ENCODE assay signal across 7 mouse cellular contexts in the genomic region with DNA sequence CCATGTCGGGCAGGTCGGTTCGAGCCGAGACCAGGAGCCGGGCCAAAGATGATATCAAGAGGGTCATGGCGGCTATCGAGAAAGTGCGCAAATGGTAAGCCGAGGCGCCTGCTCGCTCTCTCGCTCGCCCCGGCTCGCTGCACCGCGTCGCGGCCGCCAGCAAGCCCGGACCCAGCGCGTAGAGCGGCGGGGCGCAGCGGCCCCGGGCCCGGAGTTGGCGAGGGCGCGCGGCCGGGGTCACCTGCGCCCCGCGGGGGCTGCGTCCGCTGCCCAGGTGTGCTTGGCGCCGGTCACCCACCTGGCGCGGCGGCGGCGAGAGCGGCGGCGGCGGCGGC. TPM values are rescaled to one million over a fixed set of nuclear protein-coding genes. Genes with fewer than 3 reads are reported as not detected.
DNase-seq lines count a peak whose midpoint lies in the region; ATAC-seq and TF ChIP-seq lines count a peak whose summit lies in the region.

No protein-coding gene starts in this region.

- peak overlapping the region; percentile 99 for H3K4me3 ChIP-seq in spleen, adult 2 months (ENCODE audit: extremely low read depth, insufficient read depth, insufficient read length)
- H3K4me3 ChIP-seq in forebrain, embryonic 12.5 days (replicated peaks), result peak overlapping the region; percentile 98
- H3K4me3 ChIP-seq in liver, embryonic 12.5 days, result peak overlapping the region; percentile 96
- H3K4me3 ChIP-seq in stomach, postnatal 0 days (ENCODE audit: low read depth, low read length), result peak overlapping the region; percentile 88

- TF ChIP-seq POLR2A in spleen, adult 2 months (IDR thresholded peaks at IDR 0.05; ENCODE audit: low read depth, low read length), result no peak

- WGBS in spleen, adult 2 months, result under 1% methylated on average over 46 of the region's 51 CpGs
- WGBS in forebrain, embryonic 12.5 days, result under 1% methylated on average over 43 of the region's 51 CpGs
- under 1% methylated on average over 47 of the region's 51 CpGs for WGBS in liver, embryonic 12.5 days (ENCODE audit: insufficient replicate concordance)
- 0% methylated on average over 37 of the region's 51 CpGs for WGBS in stomach, postnatal 0 days

- no peaks in the 10 kb centered on the region for H3K27me3 ChIP-seq in spleen, adult 2 months (ENCODE audit: control insufficient read depth, insufficient read depth, low read length)
- no peaks in the 10 kb centered on the region for H3K27me3 ChIP-seq in forebrain, embryonic 12.5 days
- no peaks in the 10 kb centered on the region for H3K27me3 ChIP-seq in liver, embryonic 12.5 days (replicated peaks)
- no peaks in the 10 kb centered on the region for H3K27me3 ChIP-seq in stomach, postnatal 0 days (ENCODE audit: control insufficient read depth, insufficient read depth, low read length)

- H3K4me2 ChIP-seq in forebrain, embryonic 12.5 days, result peak overlapping the region; percentile 63
- H3K4me2 ChIP-seq in liver, embryonic 12.5 days, result peak overlapping the region; percentile 97
- H3K4me2 ChIP-seq in stomach, postnatal 0 days (replicated peaks; ENCODE audit: low read depth), result peak overlapping the region; percentile 93

- peak overlapping the region; percentile 99 for H3K9ac ChIP-seq in forebrain, embryonic 12.5 days
- peak overlapping the region; percentile 91 for H3K9ac ChIP-seq in liver, embryonic 12.5 days
- peak overlapping the region; percentile 87 for H3K9ac ChIP-seq in stomach, postnatal 0 days (ENCODE audit: low read length)

- no peak for DNase-seq in spleen, adult 2 months (ENCODE audit: low read depth in 1 of 2, low spot score in 2 of 2)
- no peak for DNase-seq in spleen, postnatal 10 days (ENCODE audit: low spot score in 2 of 2)
- no peak for DNase-seq in stomach, postnatal 0 days (ENCODE audit: low spot score)
- no peak for DNase-seq in layer of hippocampus, adult 9-10 months (ENCODE audit: low spot score)
- no peak for DNase-seq in adrenal gland, postnatal 10 days

- no peak for TF ChIP-seq EP300 in stomach, postnatal 0 days (optimal IDR thresholded peaks at IDR 0.05)

- H3K9me3 ChIP-seq in forebrain, embryonic 12.5 days, result no peaks in the 10 kb centered on the region
- H3K9me3 ChIP-seq in liver, embryonic 12.5 days (replicated peaks), result no peaks in the 10 kb centered on the region
- H3K9me3 ChIP-seq in stomach, postnatal 0 days (ENCODE audit: control insufficient read depth, low read length), result no peaks in the 10 kb centered on the region

- H3K4me1 ChIP-seq in spleen, adult 2 months (ENCODE audit: control insufficient read depth, insufficient read depth, insufficient read length), result peaks cover 15% of the 10 kb centered on the region
- peaks cover 33% of the 10 kb centered on the region for H3K4me1 ChIP-seq in forebrain, embryonic 12.5 days
- peaks cover 40% of the 10 kb centered on the region for H3K4me1 ChIP-seq in liver, embryonic 12.5 days
- 0 out of 2 replicates have a peak, but pooled peaks cover 2% of the 10 kb centered on the region for H3K4me1 ChIP-seq in stomach, postnatal 0 days (replicated peaks; ENCODE audit: control insufficient read depth, insufficient read depth)

- H3K36me3 ChIP-seq in spleen, adult 2 months (ENCODE audit: control insufficient read depth, insufficient read depth, low read length), result no peaks in the 10 kb centered on the region
- peaks cover 8% of the 10 kb centered on the region for H3K36me3 ChIP-seq in forebrain, embryonic 12.5 days (replicated peaks)
- peaks cover 12% of the 10 kb centered on the region for H3K36me3 ChIP-seq in liver, embryonic 12.5 days
- no peaks in the 10 kb centered on the region for H3K36me3 ChIP-seq in stomach, postnatal 0 days (ENCODE audit: control insufficient read depth, insufficient read depth, low read length)

- peak; percentile 47 for ATAC-seq in forebrain, embryonic 12.5 days (ENCODE audit: low FRiP score)
- peak; percentile 4; the same call in 1 of the 2 replicates for ATAC-seq in liver, embryonic 12.5 days
- peak; percentile 17; the same call in 1 of the 2 replicates for ATAC-seq in stomach, postnatal 0 days (ENCODE audit: low FRiP score, low TSS enrichment)

- TF ChIP-seq CTCF in spleen, adult 2 months (IDR thresholded peaks at IDR 0.05; ENCODE audit: extremely low read depth, insufficient read depth, insufficient read length, insufficient replicate concordance), result no peak
- TF ChIP-seq CTCF in stomach, postnatal 0 days (IDR thresholded peaks at IDR 0.05; ENCODE audit: low read depth), result no peak

- H3K27ac ChIP-seq in spleen, adult 2 months (ENCODE audit: insufficient read depth, low read length), result peak overlapping the region; percentile 96
- peak overlapping the region; percentile 100 for H3K27ac ChIP-seq in forebrain, embryonic 12.5 days
- H3K27ac ChIP-seq in liver, embryonic 12.5 days, result peak overlapping the region; percentile 89
- H3K27ac ChIP-seq in stomach, postnatal 0 days (replicated peaks), result peak overlapping the region; percentile 96

RNA-seq across cellular contexts. Expression of a gene that starts 1.0 kb away (rescaled TPM):
- 12.4 and 12.8 TPM in 2 replicates for polyA plus RNA-seq in spleen, adult 2 months (2012; rRNA removed)
- 64.4 and 66.5 TPM in 2 replicates for polyA plus RNA-seq in forebrain, embryonic 12.5 days (2016; fragmentation: Nextera tagmentation; extraction: Ambion mirVana)
- 11.7 and 12.7 TPM in 2 replicates for polyA plus RNA-seq in liver, embryonic 12.5 days (2016; fragmentation: Nextera tagmentation; extraction: Ambion mirVana)
- 5.9 and 6.4 TPM in 2 replicates for polyA plus RNA-seq in stomach, postnatal 0 days (2015; fragmentation: Nextera tagmentation; extraction: Ambion mirVana)
- total RNA-seq in adrenal gland, postnatal 10 days (2021), result 10 to 100 TPM; 14.1 to 20.6 TPM

RNA-seq across cellular contexts. Expression of a gene that starts 50.0 kb away (rescaled TPM):
- 87.1 and 113 TPM in 2 replicates for polyA plus RNA-seq in spleen, adult 2 months (2012; rRNA removed)
- 19.0 and 19.8 TPM in 2 replicates for polyA plus RNA-seq in forebrain, embryonic 12.5 days (2016; fragmentation: Nextera tagmentation; extraction: Ambion mirVana)
- 6.7 and 7.0 TPM in 2 replicates for polyA plus RNA-seq in liver, embryonic 12.5 days (2016; fragmentation: Nextera tagmentation; extraction: Ambion mirVana)
- polyA plus RNA-seq in stomach, postnatal 0 days (2015; fragmentation: Nextera tagmentation; extraction: Ambion mirVana), result 10.5 and 13.2 TPM in 2 replicates
- 10 to 100 TPM; 24.4 to 27.8 TPM for total RNA-seq in adrenal gland, postnatal 10 days (2021)
